Mouse (Mus musculus) stomach, embryonic 15.5 days (tissue): ENCODE measurements around the gene Lrrtm3. TPM values are rescaled to one million over a fixed set of nuclear protein-coding genes. Genes with fewer than 3 reads are reported as not detected.

Experiments
- ATAC-seq: fragments of 200-750 bp; cut with Nextera tagmentation; 2 replicates; pipeline ENCODE4 v1.8.0; 2017; ENCODE audit warnings: low read depth, moderate number of reproducible peaks, moderate TSS enrichment; ENCODE audit not compliant: insufficient read depth, low FRiP score
- H3K27ac ChIP-seq: fragments of 300-500 bp; sonication (generic); 2 replicates; pipeline ENCODE4 v1.5.1; 2015; ENCODE audit warnings: mild to moderate bottlenecking, inconsistent platforms
- H3K27me3 ChIP-seq: fragments of 300-500 bp; sonication (generic); replicated peaks from 2 replicates; pipeline ENCODE4 v1.6.1; 2015; ENCODE audit warnings: inconsistent platforms
- H3K36me3 ChIP-seq: fragments of 300-500 bp; sonication (generic); 2 replicates; pipeline ENCODE4 v1.6.1; 2015; ENCODE audit warnings: inconsistent platforms
- H3K4me1 ChIP-seq: fragments of 300-500 bp; sonication (generic); 2 replicates; pipeline ENCODE4 v1.6.1; 2015; ENCODE audit warnings: inconsistent platforms
- H3K4me2 ChIP-seq: fragments of 300-500 bp; sonication (generic); 2 replicates; pipeline ENCODE4 v1.6.1; 2015; ENCODE audit warnings: mild to moderate bottlenecking, inconsistent platforms
- H3K4me3 ChIP-seq: fragments of 300-500 bp; sonication (generic); replicated peaks from 2 replicates; pipeline ENCODE4 v1.5.1; 2015; ENCODE audit warnings: inconsistent platforms
- H3K9ac ChIP-seq: fragments of 300-500 bp; sonication (generic); 2 replicates; pipeline ENCODE4 v1.6.1; 2015; ENCODE audit warnings: inconsistent platforms
- H3K9me3 ChIP-seq: fragments of 300-500 bp; sonication (generic); 2 replicates; pipeline ENCODE4 v1.6.1; 2016; ENCODE audit warnings: inconsistent platforms
- WGBS: fragments of 180-500 bp; shearing (Covaris S2); methylation state at CpG from one replicate; pipeline ENCODE4 v1.1.7; 2015; 5-methylcytosine and 5-hydroxymethylcytosine counted together
- polyA plus RNA-seq: library from polyadenylated mRNA; unstranded; fragments of >200 nt; fragmentation: Nextera tagmentation; extraction: Ambion mirVana; gene quantifications from 2 replicates; pipeline ENCODE4 v1.2.1, GENCODE M21; 2015

The Lrrtm3 gene
- polyA plus RNA-seq, 1 experiment from 2014 or later: 4.6 TPM

GRCm38 (mm10) chr10:64039760-64040535 lies 50.1 kb downstream of the Lrrtm3 start:
- WGBS: 75% methylated on average over 17 of the region's 17 CpGs
- Histone ChIP-seq H3K27ac (no peak overlapping the region), H3K9ac (no peak overlapping the region), H3K4me1 (no peaks in the 10 kb centered on the region), H3K36me3 (no peaks in the 10 kb centered on the region), H3K4me2 (no peak overlapping the region), H3K4me3 (no peak overlapping the region), H3K9me3 (no peaks in the 10 kb centered on the region), H3K27me3 (no peaks in the 10 kb centered on the region)
- peak; percentile 31; the same call in 1 of the 2 replicates for ATAC-seq

- H3K4me2 ChIP-seq: no peak overlapping the region
- no peaks in the 10 kb centered on the region for H3K4me1 ChIP-seq
- H3K27ac ChIP-seq: no peak overlapping the region
- H3K36me3 ChIP-seq: no peaks in the 10 kb centered on the region
- no peaks in the 10 kb centered on the region for H3K27me3 ChIP-seq
- H3K9ac ChIP-seq: no peak overlapping the region
- H3K4me3 ChIP-seq: no peak overlapping the region
- no peaks in the 10 kb centered on the region for H3K9me3 ChIP-seq
- ATAC-seq: no peak
Measured at GRCm38 (mm10) chr10:64030901-64031300, 59.2 kb downstream of the Lrrtm3 start.

GRCm38 (mm10) chr10:64023340-64023739 lies 66.7 kb downstream of the Lrrtm3 start:
- WGBS: 83% methylated on average over 6 of the region's 6 CpGs
- no peaks in the 10 kb centered on the region for H3K27me3 ChIP-seq
- H3K4me1 ChIP-seq: no peaks in the 10 kb centered on the region
- no peak overlapping the region for H3K4me2 ChIP-seq
- no peak overlapping the region for H3K27ac ChIP-seq
- no peaks in the 10 kb centered on the region for H3K9me3 ChIP-seq
- H3K4me3 ChIP-seq: no peak overlapping the region
- H3K9ac ChIP-seq: no peak overlapping the region
- no peak for ATAC-seq
- H3K36me3 ChIP-seq: no peaks in the 10 kb centered on the region

GRCm38 (mm10) chr10:64020347-64020746 lies 69.7 kb downstream of the Lrrtm3 start:
- Histone ChIP-seq H3K4me3 (no peak overlapping the region), H3K27me3 (no peaks in the 10 kb centered on the region), H3K9me3 (no peaks in the 10 kb centered on the region), H3K4me1 (no peaks in the 10 kb centered on the region), H3K4me2 (no peak overlapping the region), H3K27ac (no peak overlapping the region), H3K9ac (no peak overlapping the region), H3K36me3 (no peaks in the 10 kb centered on the region)
- no peak for ATAC-seq
- 90% methylated on average over 1 of the region's 1 CpGs for WGBS

GRCm38 (mm10) chr10:64001996-64002395 lies 88.1 kb downstream of the Lrrtm3 start:
- no peaks in the 10 kb centered on the region for H3K36me3 ChIP-seq
- H3K9me3 ChIP-seq: no peaks in the 10 kb centered on the region
- H3K27me3 ChIP-seq: no peaks in the 10 kb centered on the region
- no peak overlapping the region for H3K4me3 ChIP-seq
- no peak overlapping the region for H3K27ac ChIP-seq
- no peak for ATAC-seq
- no peak overlapping the region for H3K9ac ChIP-seq
- WGBS: 85% methylated on average over 9 of the region's 9 CpGs
- H3K4me2 ChIP-seq: no peak overlapping the region
- H3K4me1 ChIP-seq: no peaks in the 10 kb centered on the region

GRCm38 (mm10) chr10:64001531-64001930 lies 88.5 kb downstream of the Lrrtm3 start:
- Histone ChIP-seq H3K4me2 (no peak overlapping the region), H3K27me3 (no peaks in the 10 kb centered on the region), H3K4me1 (no peaks in the 10 kb centered on the region), H3K36me3 (no peaks in the 10 kb centered on the region), H3K27ac (no peak overlapping the region), H3K9ac (no peak overlapping the region), H3K9me3 (no peaks in the 10 kb centered on the region), H3K4me3 (no peak overlapping the region)
- WGBS: 69% methylated on average over 6 of the region's 6 CpGs
- no peak for ATAC-seq

GRCm38 (mm10) chr10:63994251-63994650 lies 95.8 kb downstream of the Lrrtm3 start:
- Histone ChIP-seq H3K27ac (no peak overlapping the region), H3K36me3 (no peaks in the 10 kb centered on the region), H3K27me3 (no peaks in the 10 kb centered on the region), H3K4me2 (no peak overlapping the region), H3K4me1 (no peaks in the 10 kb centered on the region), H3K4me3 (no peak overlapping the region), H3K9ac (no peak overlapping the region), H3K9me3 (no peaks in the 10 kb centered on the region)
- WGBS: 77% methylated on average over 5 of the region's 5 CpGs
- no peak for ATAC-seq

- Histone ChIP-seq H3K9ac (no peak overlapping the region), H3K9me3 (no peaks in the 10 kb centered on the region), H3K4me2 (no peak overlapping the region), H3K4me1 (no peaks in the 10 kb centered on the region), H3K27me3 (no peaks in the 10 kb centered on the region), H3K4me3 (no peak overlapping the region), H3K27ac (no peak overlapping the region), H3K36me3 (no peaks in the 10 kb centered on the region)
- 65% methylated on average over 4 of the region's 4 CpGs for WGBS
- no peak for ATAC-seq
Measured at GRCm38 (mm10) chr10:63985576-63985975, 104.5 kb downstream of the Lrrtm3 start.

GRCm38 (mm10) chr10:63979410-63979809 lies 110.7 kb downstream of the Lrrtm3 start:
- ATAC-seq: no peak
- no peaks in the 10 kb centered on the region for H3K9me3 ChIP-seq

GRCm38 (mm10) chr10:63978969-63979368 lies 111.1 kb downstream of the Lrrtm3 start:
- H3K9ac ChIP-seq: no peak overlapping the region
- no peak overlapping the region for H3K4me2 ChIP-seq
- ATAC-seq: no peak
- no peaks in the 10 kb centered on the region for H3K36me3 ChIP-seq
- H3K4me1 ChIP-seq: no peaks in the 10 kb centered on the region
- H3K27ac ChIP-seq: no peak overlapping the region
- H3K4me3 ChIP-seq: no peak overlapping the region
- H3K9me3 ChIP-seq: no peaks in the 10 kb centered on the region
- 74% methylated on average over 5 of the region's 5 CpGs for WGBS
- H3K27me3 ChIP-seq: no peaks in the 10 kb centered on the region

More at GRCm38 (mm10) chr10:63979410-63979809, 110.7 kb downstream of the Lrrtm3 start:
- Histone ChIP-seq H3K4me1 (no peaks in the 10 kb centered on the region), H3K4me2 (no peak overlapping the region), H3K4me3 (no peak overlapping the region), H3K27ac (no peak overlapping the region), H3K9ac (no peak overlapping the region), H3K27me3 (no peaks in the 10 kb centered on the region), H3K36me3 (no peaks in the 10 kb centered on the region)
- 58% methylated on average over 2 of the region's 2 CpGs for WGBS

GRCm38 (mm10) chr10:63978535-63978934 lies 111.5 kb downstream of the Lrrtm3 start:
- Histone ChIP-seq H3K4me3 (no peak overlapping the region), H3K4me2 (no peak overlapping the region; the same call in 1 of the 2 replicates), H3K9me3 (no peaks in the 10 kb centered on the region), H3K27me3 (no peaks in the 10 kb centered on the region), H3K36me3 (no peaks in the 10 kb centered on the region), H3K9ac (no peak overlapping the region), H3K4me1 (no peaks in the 10 kb centered on the region), H3K27ac (no peak overlapping the region)
- no peak for ATAC-seq
- 38% methylated on average over 3 of the region's 3 CpGs for WGBS

GRCm38 (mm10) chr10:63978101-63978500 lies 112.0 kb downstream of the Lrrtm3 start:
- WGBS: 19% methylated on average over 11 of the region's 11 CpGs
- no peaks in the 10 kb centered on the region for H3K4me1 ChIP-seq
- no peak overlapping the region for H3K9ac ChIP-seq
- H3K36me3 ChIP-seq: no peaks in the 10 kb centered on the region
- H3K9me3 ChIP-seq: no peaks in the 10 kb centered on the region
- ATAC-seq: no peak
- H3K4me3 ChIP-seq: no peak overlapping the region; the same call in 1 of the 2 replicates
- H3K27ac ChIP-seq: no peak overlapping the region
- no peaks in the 10 kb centered on the region for H3K27me3 ChIP-seq
- H3K4me2 ChIP-seq: peak overlapping the region; percentile 46
